Comparison of ENCODE assay signal across 9 mouse cellular contexts in the genomic region with DNA sequence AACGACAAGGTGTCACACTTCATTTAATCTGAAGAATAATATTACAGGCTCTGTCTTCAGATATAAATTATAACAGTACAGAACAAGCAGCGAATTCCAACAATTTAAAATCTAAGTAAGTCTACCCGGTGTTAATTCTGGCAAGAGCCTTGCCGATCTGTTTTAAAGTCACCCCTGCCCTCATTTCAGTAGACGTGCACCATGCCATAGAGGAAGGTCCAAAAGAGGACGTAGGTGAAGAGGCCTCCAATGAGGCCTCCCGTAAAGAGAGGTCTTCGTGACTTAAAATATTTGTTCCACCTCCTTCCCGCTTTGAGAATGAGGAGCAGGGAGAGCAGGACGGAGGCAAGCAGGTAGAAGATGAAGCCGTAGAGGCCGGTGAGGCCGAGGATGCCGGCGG. TPM values are rescaled to one million over a fixed set of nuclear protein-coding genes. Genes with fewer than 3 reads are reported as not detected.
DNase-seq lines count a peak whose midpoint lies in the region; ATAC-seq lines count a peak whose summit lies in the region.
"Had no signal": no experiment of that assay in that cellular context is flagged by ENCODE, and none has a peak within 500 bp of the region (broad histone marks: within the 10 kb centered on the region; RNA-seq: fewer than 3 reads in every experiment).

No protein-coding gene starts in this region.

- peaks cover 44% of the 10 kb centered on the region for H3K36me3 ChIP-seq in kidney, embryonic 15.5 days
- peaks cover 27% of the 10 kb centered on the region for H3K36me3 ChIP-seq in hindbrain, embryonic 12.5 days
- peaks cover 22% of the 10 kb centered on the region; the same call in 1 of the 2 replicates for H3K36me3 ChIP-seq in midbrain, embryonic 14.5 days (ENCODE audit: control insufficient read depth, insufficient read depth, low read length)

- H3K27ac ChIP-seq in kidney, embryonic 15.5 days = peak overlapping the region; percentile 97
- peak overlapping the region; percentile 86 for H3K27ac ChIP-seq in hindbrain, embryonic 12.5 days
- H3K27ac ChIP-seq in midbrain, embryonic 14.5 days (replicated peaks; ENCODE audit: low read depth, low read length) = peak overlapping the region; percentile 86

- peak overlapping the region; percentile 72 for H3K4me2 ChIP-seq in kidney, embryonic 15.5 days
- peak overlapping the region; percentile 68 for H3K4me2 ChIP-seq in hindbrain, embryonic 12.5 days (replicated peaks)
- H3K4me2 ChIP-seq in midbrain, embryonic 14.5 days (ENCODE audit: low read length) = peak overlapping the region; percentile 72

- H3K4me3 ChIP-seq in kidney, embryonic 15.5 days (replicated peaks) = peak overlapping the region; percentile 83
- H3K4me3 ChIP-seq in hindbrain, embryonic 12.5 days = peak overlapping the region; percentile 65
- peak overlapping the region; percentile 92 for H3K4me3 ChIP-seq in midbrain, embryonic 14.5 days (replicated peaks; ENCODE audit: low read depth, low read length)

- no peaks in the 10 kb centered on the region for H3K9me3 ChIP-seq in kidney, embryonic 15.5 days (replicated peaks)
- no peaks in the 10 kb centered on the region for H3K9me3 ChIP-seq in hindbrain, embryonic 12.5 days (replicated peaks)
- H3K9me3 ChIP-seq in midbrain, embryonic 14.5 days (ENCODE audit: control insufficient read depth, low read length) = no peaks in the 10 kb centered on the region

- DNase-seq in kidney, adult 18-20 months = no peak
- peak; percentile 66 for DNase-seq in adipocyte (ENCODE audit: low spot score)
- peak; percentile 14 for DNase-seq in midbrain, embryonic 14.5 days
- no peak for DNase-seq in right cerebral cortex, adult 18-20 months
- DNase-seq in right cerebral cortex, postnatal 25 days = no peak

- peak overlapping the region; percentile 78 for H3K9ac ChIP-seq in kidney, embryonic 15.5 days
- peak overlapping the region; percentile 77 for H3K9ac ChIP-seq in hindbrain, embryonic 12.5 days
- peak overlapping the region; percentile 82 for H3K9ac ChIP-seq in midbrain, embryonic 14.5 days (replicated peaks; ENCODE audit: low read length)

- peaks cover 44% of the 10 kb centered on the region for H3K4me1 ChIP-seq in kidney, embryonic 15.5 days
- peaks cover 32% of the 10 kb centered on the region for H3K4me1 ChIP-seq in hindbrain, embryonic 12.5 days
- peaks cover 26% of the 10 kb centered on the region for H3K4me1 ChIP-seq in midbrain, embryonic 14.5 days (ENCODE audit: control insufficient read depth, insufficient read depth, low read length)

- no peaks in the 10 kb centered on the region for H3K27me3 ChIP-seq in kidney, embryonic 15.5 days
- no peaks in the 10 kb centered on the region for H3K27me3 ChIP-seq in hindbrain, embryonic 12.5 days
- no peaks in the 10 kb centered on the region for H3K27me3 ChIP-seq in midbrain, embryonic 14.5 days (ENCODE audit: control insufficient read depth, insufficient read depth, low read length)

- ATAC-seq in kidney, embryonic 15.5 days (replicated peaks; ENCODE audit: low FRiP score) = no peak
- ATAC-seq in hindbrain, embryonic 12.5 days (ENCODE audit: low FRiP score) = no peak
- ATAC-seq in midbrain, embryonic 14.5 days (ENCODE audit: low FRiP score, low TSS enrichment) = no peak
- ATAC-seq in megakaryocyte progenitor cell, adult 5-6 weeks (replicated peaks; ENCODE audit: poor library complexity) = no peak

- WGBS in kidney, embryonic 15.5 days = under 1% methylated on average over 15 of the region's 15 CpGs
- 2% methylated on average over 15 of the region's 15 CpGs for WGBS in hindbrain, embryonic 12.5 days
- under 1% methylated on average over 15 of the region's 15 CpGs for WGBS in midbrain, embryonic 14.5 days

RNA-seq across cellular contexts. Expression of a gene that starts 0.7 kb away (rescaled TPM):
- 121 and 131 TPM in 2 replicates for polyA plus RNA-seq in kidney, embryonic 15.5 days (2015; fragmentation: Nextera tagmentation; extraction: Ambion mirVana)
- 110 and 111 TPM in 2 replicates for polyA plus RNA-seq in hindbrain, embryonic 12.5 days (2016; fragmentation: Nextera tagmentation; extraction: Ambion mirVana)
- 144 and 151 TPM in 2 replicates for polyA plus RNA-seq in midbrain, embryonic 14.5 days (2014; fragmentation: Nextera tagmentation; extraction: Ambion mirVana)
- total RNA-seq in megakaryocyte progenitor cell, adult 5-6 weeks (2015) = 78.9 and 81.7 TPM in 2 replicates
- 54.2 and 60.2 TPM in 2 replicates for total RNA-seq in megakaryocyte progenitor cell, adult 5-6 weeks (2017)

RNA-seq across cellular contexts. Expression of a gene that starts 0.7 kb away (rescaled TPM):
- 202 and 204 TPM in 2 replicates for polyA plus RNA-seq in kidney, embryonic 15.5 days (2015; fragmentation: Nextera tagmentation; extraction: Ambion mirVana)
- polyA plus RNA-seq in hindbrain, embryonic 12.5 days (2016; fragmentation: Nextera tagmentation; extraction: Ambion mirVana) = 204 and 205 TPM in 2 replicates
- polyA plus RNA-seq in midbrain, embryonic 14.5 days (2014; fragmentation: Nextera tagmentation; extraction: Ambion mirVana) = 149 and 165 TPM in 2 replicates
- 6.7 and 10.0 TPM in 2 replicates for total RNA-seq in megakaryocyte progenitor cell, adult 5-6 weeks (2015)
- total RNA-seq in megakaryocyte progenitor cell, adult 5-6 weeks (2017) = 4.9 and 7.2 TPM in 2 replicates

RNA-seq across cellular contexts. Expression of a gene that starts 16.0 kb away (rescaled TPM):
- 0.47 and 0.50 TPM in 2 replicates for polyA plus RNA-seq in kidney, embryonic 15.5 days (2015; fragmentation: Nextera tagmentation; extraction: Ambion mirVana)
- 0.31 and 0.43 TPM in 2 replicates for polyA plus RNA-seq in hindbrain, embryonic 12.5 days (2016; fragmentation: Nextera tagmentation; extraction: Ambion mirVana)
- polyA plus RNA-seq in midbrain, embryonic 14.5 days (2014; fragmentation: Nextera tagmentation; extraction: Ambion mirVana) = 0.12 TPM in 1 of 2 replicates, not detected in the other
- total RNA-seq in megakaryocyte progenitor cell, adult 5-6 weeks (2015) = not detected in 2 replicates
- total RNA-seq in megakaryocyte progenitor cell, adult 5-6 weeks (2017) = not detected in 2 replicates
- total RNA-seq: neutrophil, adult 5-6 weeks had no signal

RNA-seq across cellular contexts. Expression of a gene that starts 22.7 kb away (rescaled TPM):
- 17.7 and 18.2 TPM in 2 replicates for polyA plus RNA-seq in kidney, embryonic 15.5 days (2015; fragmentation: Nextera tagmentation; extraction: Ambion mirVana)
- polyA plus RNA-seq in hindbrain, embryonic 12.5 days (2016; fragmentation: Nextera tagmentation; extraction: Ambion mirVana) = 25.5 and 25.6 TPM in 2 replicates
- polyA plus RNA-seq in midbrain, embryonic 14.5 days (2014; fragmentation: Nextera tagmentation; extraction: Ambion mirVana) = 18.1 and 23.0 TPM in 2 replicates
- 14.4 and 16.3 TPM in 2 replicates for total RNA-seq in megakaryocyte progenitor cell, adult 5-6 weeks (2015)
- 13.5 and 15.8 TPM in 2 replicates for total RNA-seq in megakaryocyte progenitor cell, adult 5-6 weeks (2017)

RNA-seq across cellular contexts. Expression of a gene that starts 23.1 kb away (rescaled TPM):
- 1.5 and 1.7 TPM in 2 replicates for polyA plus RNA-seq in kidney, embryonic 15.5 days (2015; fragmentation: Nextera tagmentation; extraction: Ambion mirVana)
- 2.4 TPM in 2 replicates for polyA plus RNA-seq in hindbrain, embryonic 12.5 days (2016; fragmentation: Nextera tagmentation; extraction: Ambion mirVana)
- 1.1 and 1.6 TPM in 2 replicates for polyA plus RNA-seq in midbrain, embryonic 14.5 days (2014; fragmentation: Nextera tagmentation; extraction: Ambion mirVana)
- total RNA-seq in megakaryocyte progenitor cell, adult 5-6 weeks (2015) = 1.7 and 1.8 TPM in 2 replicates
- total RNA-seq in megakaryocyte progenitor cell, adult 5-6 weeks (2017) = 2.2 and 3.4 TPM in 2 replicates

Comparison
In these comparisons a context has a peak if more than half of its experiments do, and no peak if none do; other contexts are left out.
1. DNase-seq: peak in adipocyte (single experiment) and midbrain, embryonic 14.5 days (single experiment); none in kidney, adult 18-20 months (single experiment), right cerebral cortex, adult 18-20 months (single experiment) and right cerebral cortex, postnatal 25 days (single experiment).
2. Peak in every context shown above with its lines, with median percentiles within 50 percentile points of each other: H3K27ac ChIP-seq, H3K4me2 ChIP-seq, H3K4me3 ChIP-seq and H3K9ac ChIP-seq.